Mouse (Mus musculus) midbrain, embryonic 11.5 days (tissue): ENCODE results near the gene 1700003E16Rik. TPM values are rescaled to one million over a fixed set of nuclear protein-coding genes. Genes with fewer than 3 reads are reported as not detected.

Experiments
- ATAC-seq: fragments of 200-750 bp; cut with Nextera tagmentation; 2 replicates; pipeline ENCODE4 v1.8.0; 2017; ENCODE audit warnings: moderate TSS enrichment, moderate library complexity; ENCODE audit not compliant: low FRiP score
- DNase-seq: peaks from one replicate; pipeline ENCODE4 v3.0.0; 2015; ENCODE audit warnings: low spot score; ENCODE audit errors: missing footprints
- H3K27ac ChIP-seq: fragments of 300-500 bp; sonication (generic); 2 replicates; pipeline ENCODE4 v1.5.1; 2014; ENCODE audit warnings: low read depth, low read length
- H3K27me3 ChIP-seq: fragments of 300-500 bp; sonication (generic); 2 replicates; pipeline ENCODE4 v1.6.1; 2014; ENCODE audit warnings: mild to moderate bottlenecking, low read length, moderate library complexity, mixed read lengths; ENCODE audit not compliant: control insufficient read depth, insufficient read depth
- H3K36me3 ChIP-seq: fragments of 300-500 bp; sonication (generic); 2 replicates; pipeline ENCODE4 v1.6.1; 2014; ENCODE audit warnings: mild to moderate bottlenecking, low read length, moderate library complexity, mixed read lengths; ENCODE audit not compliant: control insufficient read depth, insufficient read depth
- H3K4me1 ChIP-seq: fragments of 300-500 bp; sonication (generic); 2 replicates; pipeline ENCODE4 v1.6.1; 2014; ENCODE audit warnings: low read length; ENCODE audit not compliant: control insufficient read depth, insufficient read depth
- H3K4me2 ChIP-seq: fragments of 300-500 bp; sonication (generic); 2 replicates; pipeline ENCODE4 v1.6.1; 2014; ENCODE audit warnings: mild to moderate bottlenecking, moderate library complexity
- H3K4me3 ChIP-seq: fragments of 300-500 bp; sonication (generic); 2 replicates; pipeline ENCODE4 v1.5.1; 2014; ENCODE audit warnings: low read depth, low read length
- H3K9ac ChIP-seq: fragments of 300-500 bp; sonication (generic); 2 replicates; pipeline ENCODE4 v1.6.1; 2014; ENCODE audit warnings: low read length
- H3K9me3 ChIP-seq: fragments of 300-500 bp; sonication (generic); 2 replicates; pipeline ENCODE4 v1.6.1; 2016; ENCODE audit warnings: low read length; ENCODE audit not compliant: control insufficient read depth
- WGBS: fragments of 180-500 bp; shearing (Covaris S2); extraction: QIAGEN DNeasy Blood & Tissue Kit; methylation state at CpG from one replicate; pipeline ENCODE4 v1.1.7; 2014; 5-methylcytosine and 5-hydroxymethylcytosine counted together
- polyA plus RNA-seq: library from polyadenylated mRNA; unstranded; fragments of >200 nt; fragmentation: Nextera tagmentation; extraction: Ambion mirVana; gene quantifications from 2 replicates; pipeline ENCODE4 v1.2.1, GENCODE M21; 2014

The 1700003E16Rik gene
- 1.7 TPM in 2 replicates for polyA plus RNA-seq

DNA sequence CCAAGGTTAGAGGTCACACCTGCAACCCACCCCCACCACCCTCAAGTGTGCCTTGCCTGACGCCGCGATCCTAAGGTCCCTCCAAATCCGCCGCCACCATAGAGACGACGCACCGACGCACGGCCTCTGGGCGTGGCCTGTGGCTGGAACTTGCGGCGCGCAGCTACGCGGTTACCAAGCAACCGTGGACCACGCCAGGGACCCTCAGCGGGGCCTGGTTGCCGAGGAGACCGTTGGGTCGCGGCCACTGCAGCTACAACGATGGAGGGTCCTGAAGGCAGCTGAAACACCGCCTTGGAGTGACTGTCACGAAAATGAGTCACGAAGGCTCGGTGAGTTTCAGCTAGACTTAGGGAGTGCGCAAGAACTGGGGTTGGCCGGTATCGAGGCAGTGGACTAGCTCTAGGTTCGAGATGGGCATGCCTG is at the start of gene 1700003E16Rik, which contains the start of gene Wdr54:
1700003E16Rik (plus strand) TSS at position 146 of the 426 bp plus-strand sequence.
Wdr54 (minus strand) TSS at position 139 of the 426 bp plus-strand sequence.
- peaks cover 16% of the 10 kb centered on the region for H3K4me1 ChIP-seq
- H3K27me3 ChIP-seq: peaks cover 14% of the 10 kb centered on the region
- WGBS: 1% methylated on average over 32 of the region's 32 CpGs
- H3K27ac ChIP-seq: no peak within 1 kb of the TSS
- ATAC-seq (peak; percentile 95), DNase-seq (peak; percentile 99)
- H3K9me3 ChIP-seq: no peaks in the 10 kb centered on the region
- peaks cover 7% of the 10 kb centered on the region; the same call in 1 of the 2 replicates for H3K36me3 ChIP-seq
- peak within 1 kb of the TSS; percentile 88 for H3K4me2 ChIP-seq
- H3K9ac ChIP-seq: peak within 1 kb of the TSS; percentile 71
- peak within 1 kb of the TSS; percentile 53 for H3K4me3 ChIP-seq

- no peak overlapping the region for H3K27ac ChIP-seq
- 42% methylated on average over 12 of the region's 13 CpGs for WGBS
- H3K4me1 ChIP-seq: peaks cover 19% of the 10 kb centered on the region
- H3K4me3 ChIP-seq: peak overlapping the region; percentile 94
- H3K4me2 ChIP-seq: peak overlapping the region; percentile 91
- no peaks in the 10 kb centered on the region for H3K9me3 ChIP-seq
- no peaks in the 10 kb centered on the region for H3K36me3 ChIP-seq
- ATAC-seq (peak; percentile 51), DNase-seq (peak; percentile 94)
- H3K27me3 ChIP-seq: peaks cover 7% of the 10 kb centered on the region; the same call in 1 of the 2 replicates
- H3K9ac ChIP-seq: peak overlapping the region; percentile 93
Measured at GRCm38 (mm10) chr6:83107566-83108400, 48.4 kb upstream of the 1700003E16Rik start.

DNA sequence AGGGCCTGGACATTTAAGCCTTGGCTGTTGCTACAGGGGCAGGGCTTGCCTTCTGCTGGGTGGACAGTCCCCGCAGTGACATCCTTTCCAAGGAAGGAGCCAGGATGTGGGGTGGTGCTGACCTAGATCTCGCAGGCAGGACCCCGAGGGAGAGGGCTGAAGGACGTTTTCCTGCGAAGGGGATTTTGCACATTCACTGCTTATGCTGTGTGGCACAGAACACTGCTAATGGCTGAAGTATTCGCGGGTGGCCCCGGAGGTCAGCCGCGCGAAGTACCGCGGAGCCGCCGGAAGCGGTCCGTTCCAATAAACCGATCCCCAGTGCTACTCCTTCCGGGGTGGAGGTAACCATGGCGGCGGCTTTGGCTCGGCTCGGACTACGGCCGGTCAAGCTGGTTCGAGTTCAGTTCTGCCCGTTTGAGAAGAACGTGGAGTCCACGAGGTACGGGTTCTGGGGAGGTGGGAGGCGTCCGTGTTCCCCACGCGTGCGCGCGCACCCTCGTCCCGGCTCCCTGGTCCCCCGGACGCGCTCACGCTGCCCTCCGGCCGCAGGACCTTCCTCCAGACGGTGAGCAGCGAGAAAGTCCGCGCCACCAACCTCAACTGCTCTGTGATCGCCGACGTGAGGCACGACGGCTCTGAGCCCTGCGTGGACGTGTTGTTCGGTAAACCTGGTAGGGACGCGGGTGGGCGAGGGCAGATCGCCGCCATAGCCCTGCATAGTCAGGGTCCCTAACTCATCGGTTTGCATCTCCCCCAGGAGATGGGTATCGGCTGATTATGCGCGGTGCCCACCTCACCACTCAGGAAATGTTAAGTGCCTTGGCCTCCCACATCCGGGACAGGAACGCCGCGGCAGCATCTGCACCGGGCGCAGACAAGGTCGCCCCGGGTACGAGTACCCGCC is 47.2 kb upstream of the 1700003E16Rik start, which contains the start of gene Mrpl53:
Mrpl53 (plus strand) TSS at position 279 of the 907 bp plus-strand sequence.
- DNase-seq: peak; percentile 98
- no peaks in the 10 kb centered on the region for H3K36me3 ChIP-seq
- no peaks in the 10 kb centered on the region for H3K9me3 ChIP-seq
- ATAC-seq: peak; percentile 91
- peak within 1 kb of the TSS; percentile 91 for H3K4me2 ChIP-seq
- peak within 1 kb of the TSS; percentile 94 for H3K4me3 ChIP-seq
- 1% methylated on average over 74 of the region's 76 CpGs for WGBS
- peak within 1 kb of the TSS; percentile 65 for H3K27ac ChIP-seq
- H3K27me3 ChIP-seq: no peaks in the 10 kb centered on the region
- peak within 1 kb of the TSS; percentile 93 for H3K9ac ChIP-seq
- H3K4me1 ChIP-seq: peaks cover 14% of the 10 kb centered on the region

DNA sequence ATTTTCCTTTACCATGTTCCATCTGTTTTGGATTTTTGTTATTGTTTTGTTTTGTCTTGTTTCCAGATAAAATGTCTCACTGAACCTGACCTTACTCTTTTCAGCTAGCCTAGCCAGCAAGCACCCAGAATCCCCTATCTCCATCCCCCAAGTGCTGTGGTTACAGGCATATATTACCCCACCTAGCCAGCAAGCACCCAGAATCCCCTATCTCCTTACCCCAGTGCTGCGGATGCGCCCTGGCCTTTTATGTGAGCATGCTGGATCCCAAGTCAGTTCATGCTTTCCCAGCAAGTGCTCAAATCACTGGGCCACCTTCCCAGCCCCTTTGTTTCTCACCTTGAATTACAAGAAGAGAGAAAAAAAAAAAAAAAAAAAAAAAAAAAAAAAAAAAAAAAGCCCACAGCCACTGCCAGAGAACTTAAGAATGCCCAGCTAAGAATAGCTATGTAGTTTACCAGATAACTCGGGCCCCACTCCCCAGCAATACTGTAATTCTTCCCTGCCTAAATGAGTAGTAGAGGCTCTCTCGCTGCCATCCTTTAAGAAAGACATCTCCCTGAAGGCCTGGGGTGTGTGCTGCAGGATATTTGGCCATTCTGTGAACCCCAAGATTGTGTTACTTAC is 44.6 kb upstream of the 1700003E16Rik start:
- no peaks in the 10 kb centered on the region for H3K9me3 ChIP-seq
- H3K27me3 ChIP-seq: no peaks in the 10 kb centered on the region
- peaks cover 25% of the 10 kb centered on the region for H3K4me1 ChIP-seq
- H3K4me3 ChIP-seq: no peak overlapping the region
- no peak overlapping the region for H3K27ac ChIP-seq
- DNase-seq (no peak), ATAC-seq (no peak)
- H3K4me2 ChIP-seq: no peak overlapping the region
- no peak overlapping the region for H3K9ac ChIP-seq
- 88% methylated on average over 4 of the region's 4 CpGs for WGBS
- no peaks in the 10 kb centered on the region for H3K36me3 ChIP-seq

- peak within 1 kb of the TSS; percentile 77 for H3K4me3 ChIP-seq
- no peaks in the 10 kb centered on the region for H3K9me3 ChIP-seq
- DNase-seq (peak; percentile 98), ATAC-seq (peak; percentile 91)
- peak within 1 kb of the TSS; percentile 86 for H3K9ac ChIP-seq
- H3K27me3 ChIP-seq: no peaks in the 10 kb centered on the region
- H3K36me3 ChIP-seq: no peaks in the 10 kb centered on the region; the same call in 1 of the 2 replicates
- peak within 1 kb of the TSS; percentile 63 for H3K27ac ChIP-seq
- H3K4me2 ChIP-seq: peak within 1 kb of the TSS; percentile 77
- under 1% methylated on average over 51 of the region's 58 CpGs for WGBS
- peaks cover 20% of the 10 kb centered on the region for H3K4me1 ChIP-seq
Measured at GRCm38 (mm10) chr6:83115011-83115671, 41.1 kb upstream of the 1700003E16Rik start, which contains the start of gene Mogs. Mogs (plus strand) TSS chr6:83115496.

DNA sequence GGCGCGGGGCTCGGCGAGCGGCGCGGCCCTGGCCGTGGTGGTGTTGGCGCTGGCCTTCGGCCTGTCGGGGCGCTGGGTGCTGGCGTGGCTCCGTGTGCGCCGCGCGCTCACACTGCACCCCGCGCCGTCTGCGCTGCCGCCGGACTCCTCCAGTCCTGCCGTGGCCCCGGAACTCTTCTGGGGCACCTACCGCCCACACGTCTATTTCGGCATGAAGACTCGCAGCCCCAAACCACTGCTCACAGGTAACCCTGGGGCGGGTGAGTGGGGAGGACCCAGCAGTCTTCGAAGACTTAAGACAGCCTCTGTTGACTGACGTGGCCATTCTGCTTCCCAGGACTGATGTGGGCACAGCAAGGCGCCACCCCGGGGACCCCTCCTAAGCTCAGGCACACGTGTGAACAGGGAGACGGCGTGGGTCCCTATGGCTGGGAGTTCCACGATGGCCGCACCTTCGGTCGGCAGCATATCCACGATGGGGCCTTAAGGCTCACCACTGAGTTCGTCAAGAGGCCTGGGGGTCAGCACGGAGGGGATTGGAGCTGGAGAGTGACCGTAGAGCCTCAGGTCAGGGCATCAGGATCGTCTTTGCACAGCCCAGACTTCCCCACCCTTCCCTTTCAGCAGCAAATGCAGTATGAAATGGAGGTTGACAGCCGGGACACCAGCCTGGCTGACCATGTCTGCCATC is 40.4 kb upstream of the 1700003E16Rik start:
- DNase-seq: peak; percentile 91
- H3K4me3 ChIP-seq: peak overlapping the region; percentile 77
- H3K4me2 ChIP-seq: peak overlapping the region; percentile 77
- H3K27me3 ChIP-seq: no peaks in the 10 kb centered on the region
- H3K9ac ChIP-seq: peak overlapping the region; percentile 86
- peak overlapping the region; percentile 63 for H3K27ac ChIP-seq
- WGBS: 2% methylated on average over 45 of the region's 48 CpGs
- H3K9me3 ChIP-seq: no peaks in the 10 kb centered on the region
- peaks cover 23% of the 10 kb centered on the region for H3K4me1 ChIP-seq
- ATAC-seq: no peak; the same call in 1 of the 2 replicates
- H3K36me3 ChIP-seq: no peaks in the 10 kb centered on the region; the same call in 1 of the 2 replicates

GRCm38 (mm10) chr6:83116373-83117164 is 39.6 kb upstream of the 1700003E16Rik start:
- Histone ChIP-seq H3K27ac (no peak overlapping the region), H3K9me3 (no peaks in the 10 kb centered on the region), H3K4me2 (peak overlapping the region; percentile 77), H3K4me1 (peaks cover 23% of the 10 kb centered on the region), H3K9ac (peak overlapping the region; percentile 86), H3K4me3 (peak overlapping the region; percentile 77), H3K36me3 (no peaks in the 10 kb centered on the region; the same call in 1 of the 2 replicates), H3K27me3 (no peaks in the 10 kb centered on the region)
- ATAC-seq (no peak), DNase-seq (no peak)
- 81% methylated on average over 11 of the region's 11 CpGs for WGBS
